Mouse (Mus musculus): ENCODE results near the gene Ifrd2.

DNA sequence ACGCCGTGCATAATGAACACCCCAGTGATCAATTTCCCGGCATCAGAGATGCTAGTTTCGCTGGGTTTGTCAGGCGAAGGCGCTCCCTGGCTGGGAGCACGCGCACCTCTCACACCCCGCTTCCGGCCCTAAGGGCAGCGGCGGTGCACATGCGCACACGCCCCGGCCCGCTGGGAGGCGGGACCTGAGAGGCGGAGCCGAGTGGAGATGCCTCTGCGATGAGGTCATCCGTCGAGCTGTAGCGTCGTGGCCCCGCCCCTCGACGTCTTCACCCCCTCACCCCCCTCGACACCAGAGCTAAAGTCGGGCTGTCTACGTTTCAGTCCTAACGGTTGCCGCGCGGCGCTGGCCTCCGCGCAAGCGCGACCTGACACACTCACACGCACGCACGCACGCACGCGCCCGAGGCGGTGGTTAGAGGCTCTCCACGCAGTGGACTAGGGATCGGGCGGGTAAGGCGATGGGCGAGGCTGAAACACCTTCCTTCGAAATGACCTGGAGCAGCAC lies 33.1 kb upstream of the Ifrd2 start:
- no peak for TF ChIP-seq CTCF (IDR thresholded peaks at IDR 0.05; ENCODE audit: low read depth, low read length)
- TF ChIP-seq POLR2A (IDR thresholded peaks at IDR 0.05; ENCODE audit: extremely low read depth, insufficient read depth, low read length), result peak; percentile 83

Measured in liver, adult 2 months (tissue).